Mouse (Mus musculus) thymus, adult 2 months (tissue): ENCODE data around the gene Heg1.

Experiments
- CTCF ChIP-seq: fragments of 200-500 bp; IDR thresholded peaks from 2 replicates; pipeline ENCODE4 v1.5.1; 2012; ENCODE audit warnings: mild to moderate bottlenecking, control low read depth, low read length, moderate library complexity, borderline replicate concordance; ENCODE audit not compliant: control insufficient read depth, poor library complexity, insufficient read depth; ENCODE audit errors: extremely low read depth
- POLR2A ChIP-seq: fragments of 200-500 bp; IDR thresholded peaks from 2 replicates; pipeline ENCODE4 v1.6.1; 2012; ENCODE audit warnings: mild to moderate bottlenecking, low read length, control low read depth, moderate library complexity; ENCODE audit not compliant: control insufficient read depth, poor library complexity, insufficient read depth; ENCODE audit errors: extremely low read depth

DNA sequence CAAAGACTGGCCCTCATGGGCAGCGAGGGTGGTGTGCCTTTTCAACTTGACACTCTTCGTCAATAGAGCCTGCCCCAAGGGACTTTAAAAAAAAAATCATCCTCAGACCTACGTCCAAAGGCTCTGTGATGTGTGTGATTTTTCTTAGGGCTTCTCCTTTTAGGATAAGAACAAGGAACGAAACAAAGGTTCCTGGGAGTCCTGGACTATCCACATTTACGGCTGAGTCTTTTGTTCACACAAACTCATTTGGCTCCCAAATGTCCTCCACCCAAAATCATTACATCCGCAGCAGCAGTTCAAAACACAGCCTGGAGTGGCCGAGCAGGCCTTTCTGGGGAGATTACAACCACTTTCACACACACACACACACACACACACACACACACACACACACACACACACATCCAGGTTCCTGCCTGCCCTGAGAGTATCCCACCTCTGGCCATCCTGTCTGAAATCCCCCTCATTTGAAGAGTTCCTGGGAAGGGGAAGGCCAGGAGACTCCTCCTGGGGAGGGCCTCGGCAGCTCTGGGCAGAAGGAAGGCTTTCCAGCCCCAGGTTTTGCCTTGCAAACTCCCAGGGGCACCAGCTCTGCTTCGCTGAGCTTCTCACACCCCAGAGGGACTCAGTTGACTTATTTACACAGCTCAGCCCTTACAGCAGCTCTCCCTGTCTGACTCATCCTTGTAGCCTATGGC is 13.6 kb downstream of the Heg1 start:
- TF ChIP-seq CTCF (no peak), POLR2A (no peak)
